Mouse (Mus musculus): Measurements from ENCODE around the gene Snapin. TPM values are rescaled to one million over a fixed set of nuclear protein-coding genes. Genes with fewer than 3 reads are reported as not detected.

Gene Snapin
- polyA plus RNA-seq, 1 experiment from 2014 or later, result 80.1 TPM

DNA sequence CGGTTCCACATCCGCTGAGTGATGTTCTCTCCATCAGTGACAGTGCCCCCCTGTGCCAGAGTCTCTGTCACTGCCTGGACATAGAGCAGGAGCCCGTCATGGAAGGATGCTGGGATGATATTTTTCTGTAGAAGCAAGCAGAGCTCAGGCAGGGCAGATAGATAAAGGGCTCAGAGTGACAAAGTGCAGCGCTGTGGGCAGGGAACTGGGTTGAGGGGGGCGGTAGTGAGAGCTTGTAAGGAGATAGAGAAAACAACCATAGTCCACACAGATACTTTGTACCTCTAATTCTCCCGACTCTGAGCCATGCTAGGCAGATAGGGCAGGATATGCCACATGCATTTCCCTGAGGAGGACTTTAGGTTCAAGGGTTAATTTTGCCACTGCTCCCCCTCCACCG lies 28.3 kb downstream of the Snapin start:
- WGBS, result 37% methylated on average over 7 of the region's 7 CpGs
- Histone ChIP-seq H3K9ac (replicated peaks; ENCODE audit: low read length) (no peak overlapping the region), H3K27ac (ENCODE audit: low read length) (no peak overlapping the region), H3K4me3 (ENCODE audit: low read length) (peak overlapping the region; percentile 68), H3K4me2 (replicated peaks; ENCODE audit: low read depth, low read length) (peak overlapping the region; percentile 80), H3K36me3 (ENCODE audit: insufficient read depth, low read length) (no peaks in the 10 kb centered on the region), H3K4me1 (ENCODE audit: insufficient read depth, low read length) (peaks cover 5% of the 10 kb centered on the region), H3K27me3 (ENCODE audit: insufficient read depth, low read length) (peaks cover 29% of the 10 kb centered on the region), H3K9me3 (ENCODE audit: low read length) (no peaks in the 10 kb centered on the region)
- ATAC-seq (ENCODE audit: low FRiP score, low TSS enrichment), result no peak

DNA sequence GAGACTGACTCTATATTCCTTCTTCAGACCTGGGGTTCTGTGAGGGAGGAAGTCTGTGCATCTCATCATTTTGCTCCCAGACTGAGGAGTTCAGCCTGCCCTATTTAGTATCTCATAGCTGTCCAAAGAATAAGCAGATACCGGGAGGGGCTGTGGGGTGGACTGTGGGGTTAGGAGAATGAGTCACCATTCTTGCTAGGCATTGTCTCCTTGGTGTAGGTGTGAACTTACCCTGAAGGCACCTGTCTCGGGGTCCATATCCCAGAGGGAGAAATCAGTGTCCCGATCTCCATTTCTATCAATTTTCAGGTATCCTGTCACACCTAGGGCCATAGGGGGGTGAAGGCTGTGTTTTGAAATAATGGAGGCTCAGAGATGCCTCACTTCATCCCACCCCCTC lies 28.9 kb downstream of the Snapin start:
- Histone ChIP-seq H3K9me3 (ENCODE audit: low read length) (no peaks in the 10 kb centered on the region), H3K4me3 (ENCODE audit: low read length) (no peak overlapping the region), H3K4me2 (replicated peaks; ENCODE audit: low read depth, low read length) (no peak overlapping the region), H3K27me3 (ENCODE audit: insufficient read depth, low read length) (peaks cover 29% of the 10 kb centered on the region), H3K9ac (replicated peaks; ENCODE audit: low read length) (no peak overlapping the region), H3K36me3 (ENCODE audit: insufficient read depth, low read length) (no peaks in the 10 kb centered on the region), H3K4me1 (ENCODE audit: insufficient read depth, low read length) (peaks cover 5% of the 10 kb centered on the region), H3K27ac (ENCODE audit: low read length) (no peak overlapping the region)
- 87% methylated on average over 3 of the region's 3 CpGs for WGBS
- ATAC-seq (ENCODE audit: low FRiP score, low TSS enrichment), result no peak

DNA sequence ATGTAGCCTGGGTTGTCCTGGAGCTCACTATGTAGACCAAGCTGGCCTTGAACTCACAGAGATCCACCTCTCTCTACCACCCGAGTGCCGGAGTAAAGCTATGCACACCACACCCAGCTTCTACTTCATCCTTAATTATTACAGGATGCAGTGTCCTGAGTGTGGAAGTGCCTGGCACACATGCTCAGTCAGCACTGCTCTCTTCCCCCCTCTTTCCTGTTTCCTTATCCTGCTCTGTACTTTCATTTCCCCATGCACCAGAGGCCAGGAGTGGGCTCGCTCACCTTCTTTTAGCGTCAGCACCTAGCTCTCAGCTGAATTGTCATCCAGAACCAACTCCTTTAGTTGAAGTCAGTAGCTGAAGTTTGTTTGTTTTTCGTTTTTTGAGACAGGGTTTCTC lies 30.5 kb downstream of the Snapin start:
- Histone ChIP-seq H3K9ac (replicated peaks; ENCODE audit: low read length) (no peak overlapping the region), H3K4me2 (replicated peaks; ENCODE audit: low read depth, low read length) (no peak overlapping the region), H3K4me1 (ENCODE audit: insufficient read depth, low read length) (no peaks in the 10 kb centered on the region; the same call in 1 of the 2 replicates), H3K27me3 (ENCODE audit: insufficient read depth, low read length) (peaks cover 25% of the 10 kb centered on the region), H3K27ac (ENCODE audit: low read length) (no peak overlapping the region), H3K36me3 (ENCODE audit: insufficient read depth, low read length) (0 out of 2 replicates have a peak, but pooled peaks cover 2% of the 10 kb centered on the region), H3K9me3 (ENCODE audit: low read length) (no peaks in the 10 kb centered on the region), H3K4me3 (ENCODE audit: low read length) (no peak overlapping the region)
- ATAC-seq (ENCODE audit: low FRiP score, low TSS enrichment), result no peak
- WGBS, result 60% methylated on average over 5 of the region's 5 CpGs

DNA sequence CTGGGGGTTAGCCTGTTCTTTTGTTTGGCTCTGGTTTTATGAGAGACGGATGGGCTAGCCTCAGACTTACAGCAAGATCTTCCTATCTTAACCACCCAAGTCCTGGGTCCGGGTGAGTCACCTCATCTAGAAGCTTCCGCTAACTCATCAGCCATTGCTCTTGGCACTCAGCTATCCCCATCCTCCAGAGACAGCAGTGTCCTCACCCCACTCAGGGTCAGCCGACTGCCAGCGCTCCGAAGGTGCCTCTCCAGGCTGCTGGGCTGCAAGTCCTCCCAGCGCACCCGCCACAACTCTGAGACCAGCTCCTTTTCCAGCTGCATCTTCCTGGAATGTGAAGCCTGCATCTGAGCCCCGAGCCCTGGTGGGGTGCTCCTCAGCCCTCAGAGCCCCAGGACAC lies 31.1 kb downstream of the Snapin start:
- no peak for ATAC-seq (ENCODE audit: low FRiP score, low TSS enrichment)
- H3K27me3 ChIP-seq (ENCODE audit: insufficient read depth, low read length), result peaks cover 20% of the 10 kb centered on the region; the same call in 1 of the 2 replicates
- 0 out of 2 replicates have a peak, but pooled peaks cover 2% of the 10 kb centered on the region for H3K36me3 ChIP-seq (ENCODE audit: insufficient read depth, low read length)
- no peak overlapping the region for H3K27ac ChIP-seq (ENCODE audit: low read length)
- H3K4me3 ChIP-seq (ENCODE audit: low read length), result no peak overlapping the region
- no peak overlapping the region for H3K4me2 ChIP-seq (replicated peaks; ENCODE audit: low read depth, low read length)
- no peaks in the 10 kb centered on the region for H3K9me3 ChIP-seq (ENCODE audit: low read length)
- no peak overlapping the region for H3K9ac ChIP-seq (replicated peaks; ENCODE audit: low read length)
- H3K4me1 ChIP-seq (ENCODE audit: insufficient read depth, low read length), result no peaks in the 10 kb centered on the region; the same call in 1 of the 2 replicates
- 84% methylated on average over 9 of the region's 9 CpGs for WGBS

DNA sequence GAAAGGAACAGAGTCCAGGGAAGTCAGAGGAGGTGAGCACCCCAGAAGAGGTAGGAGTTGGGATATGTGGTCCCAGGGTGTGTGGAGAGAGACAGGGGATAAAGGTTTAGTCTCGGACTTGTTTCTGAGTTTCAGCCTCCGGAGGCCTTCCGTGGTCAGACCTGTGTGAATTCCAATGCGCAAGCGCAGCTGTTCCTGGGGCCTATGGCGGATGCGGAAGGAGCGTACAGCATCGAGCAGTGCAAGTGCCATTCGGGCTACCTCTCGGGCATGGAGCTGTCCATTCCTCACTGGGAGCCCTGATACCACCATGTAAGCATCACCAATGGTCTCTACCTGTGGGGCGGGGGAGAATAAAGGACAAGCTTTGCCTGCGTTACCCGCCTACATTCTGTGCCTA lies 35.9 kb downstream of the Snapin start:
- Histone ChIP-seq H3K4me1 (ENCODE audit: insufficient read depth, low read length) (0 out of 2 replicates have a peak, but pooled peaks cover 2% of the 10 kb centered on the region), H3K9ac (replicated peaks; ENCODE audit: low read length) (no peak overlapping the region), H3K27ac (ENCODE audit: low read length) (no peak overlapping the region), H3K4me2 (replicated peaks; ENCODE audit: low read depth, low read length) (no peak overlapping the region), H3K9me3 (ENCODE audit: low read length) (no peaks in the 10 kb centered on the region), H3K27me3 (ENCODE audit: insufficient read depth, low read length) (no peaks in the 10 kb centered on the region), H3K36me3 (ENCODE audit: insufficient read depth, low read length) (0 out of 2 replicates have a peak, but pooled peaks cover 2% of the 10 kb centered on the region), H3K4me3 (ENCODE audit: low read length) (no peak overlapping the region)
- ATAC-seq (ENCODE audit: low FRiP score, low TSS enrichment), result no peak
- 91% methylated on average over 14 of the region's 14 CpGs for WGBS

DNA sequence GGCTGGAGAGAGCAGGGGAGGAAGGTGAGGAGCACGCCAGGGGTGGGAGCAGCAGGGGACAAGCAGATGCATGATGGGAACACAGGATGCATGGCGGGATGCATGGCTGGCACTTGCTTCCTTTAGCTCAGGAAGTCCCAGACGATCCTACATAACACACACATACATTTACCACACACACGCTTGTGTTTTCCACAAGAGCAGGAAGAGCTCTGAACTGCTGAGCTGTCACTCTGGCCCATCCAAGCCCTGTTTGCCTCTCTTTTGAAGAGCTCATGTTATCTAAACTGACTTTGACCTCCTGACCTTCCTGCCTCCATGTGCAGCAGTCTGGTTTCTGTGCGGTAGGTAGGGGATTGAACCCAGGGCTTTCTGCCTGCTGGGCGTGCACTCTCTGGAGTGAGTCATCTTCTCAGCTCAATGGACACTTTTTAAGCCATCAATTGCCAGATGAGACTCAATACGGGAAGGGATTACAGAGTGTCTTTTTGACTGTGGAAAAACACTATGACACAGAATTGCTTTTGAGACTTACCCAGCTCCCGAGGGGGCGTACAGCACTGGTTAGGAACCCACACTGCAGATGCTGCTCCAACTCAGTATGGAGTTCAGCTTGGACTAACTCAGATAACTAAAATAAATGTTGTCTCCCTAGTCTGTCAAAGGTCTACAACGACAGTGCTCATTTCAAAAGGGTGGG lies 39.3 kb downstream of the Snapin start:
- peak overlapping the region; percentile 4; the same call in 1 of the 2 replicates for H3K4me2 ChIP-seq (replicated peaks; ENCODE audit: low read depth, low read length)
- H3K27me3 ChIP-seq (ENCODE audit: insufficient read depth, low read length), result no peaks in the 10 kb centered on the region
- peak overlapping the region; percentile 61; the same call in 1 of the 2 replicates for H3K27ac ChIP-seq (ENCODE audit: low read length)

DNA sequence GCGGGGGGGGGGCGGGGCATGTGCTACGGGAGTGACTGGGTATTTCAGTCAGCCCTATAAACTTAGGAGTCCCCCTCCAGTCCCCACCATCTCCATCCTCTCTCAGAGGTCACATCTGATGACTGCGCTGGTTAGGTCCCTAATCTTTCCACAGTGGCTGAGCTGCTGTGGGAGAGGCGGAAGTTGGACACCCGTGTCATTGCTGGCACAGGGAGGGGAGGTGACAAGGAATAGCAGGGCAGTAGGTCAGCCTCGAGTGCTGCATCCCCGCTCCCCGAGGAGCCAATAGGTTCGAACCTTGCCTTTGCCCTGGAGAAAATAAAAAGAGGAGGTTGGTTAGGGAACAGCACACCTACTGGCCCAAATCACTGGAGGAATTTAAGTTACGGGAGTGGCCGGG lies 40.0 kb downstream of the Snapin start:
- ATAC-seq (ENCODE audit: low FRiP score, low TSS enrichment), result no peak
- Histone ChIP-seq H3K4me2 (replicated peaks; ENCODE audit: low read depth, low read length) (peak overlapping the region; percentile 4), H3K27me3 (ENCODE audit: insufficient read depth, low read length) (no peaks in the 10 kb centered on the region), H3K9ac (replicated peaks; ENCODE audit: low read length) (no peak overlapping the region), H3K27ac (ENCODE audit: low read length) (no peak overlapping the region; the same call in 1 of the 2 replicates), H3K4me3 (ENCODE audit: low read length) (no peak overlapping the region), H3K36me3 (ENCODE audit: insufficient read depth, low read length) (no peaks in the 10 kb centered on the region), H3K4me1 (ENCODE audit: insufficient read depth, low read length) (peaks cover 15% of the 10 kb centered on the region), H3K9me3 (ENCODE audit: low read length) (no peaks in the 10 kb centered on the region)
- WGBS, result 31% methylated on average over 12 of the region's 12 CpGs

More for the DNA sequence above, 39.3 kb downstream of the Snapin start:
- no peak for ATAC-seq (ENCODE audit: low FRiP score, low TSS enrichment)
- no peaks in the 10 kb centered on the region for H3K9me3 ChIP-seq (ENCODE audit: low read length)
- H3K9ac ChIP-seq (replicated peaks; ENCODE audit: low read length), result no peak overlapping the region
- peaks cover 14% of the 10 kb centered on the region; the same call in 1 of the 2 replicates for H3K4me1 ChIP-seq (ENCODE audit: insufficient read depth, low read length)
- H3K4me3 ChIP-seq (ENCODE audit: low read length), result no peak overlapping the region
- WGBS, result 67% methylated on average over 10 of the region's 10 CpGs
- no peaks in the 10 kb centered on the region for H3K36me3 ChIP-seq (ENCODE audit: insufficient read depth, low read length)

DNA sequence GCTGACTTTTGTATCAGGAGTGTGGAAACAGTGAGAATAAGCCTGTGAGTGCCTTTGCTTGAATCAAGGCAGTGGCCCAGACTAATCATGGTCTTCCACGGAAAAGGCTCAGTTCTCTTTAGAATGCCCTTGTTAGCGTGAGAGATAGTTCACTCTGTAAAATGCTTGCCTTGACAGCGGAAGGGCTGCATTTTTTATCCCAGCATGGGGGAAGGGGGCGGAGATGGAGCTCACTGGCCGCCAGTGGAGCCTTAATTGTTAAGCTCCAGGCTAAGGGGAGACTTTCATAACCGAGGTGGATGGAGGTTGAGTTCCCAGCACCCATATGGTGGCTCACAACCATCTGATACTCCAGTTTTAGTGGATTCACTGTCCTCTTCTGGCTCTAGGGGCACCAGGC lies 42.2 kb downstream of the Snapin start:
- H3K27ac ChIP-seq (ENCODE audit: low read length), result peak overlapping the region; percentile 54
- no peak overlapping the region for H3K4me2 ChIP-seq (replicated peaks; ENCODE audit: low read depth, low read length)
- H3K9ac ChIP-seq (replicated peaks; ENCODE audit: low read length), result no peak overlapping the region
- no peaks in the 10 kb centered on the region for H3K9me3 ChIP-seq (ENCODE audit: low read length)
- WGBS, result 55% methylated on average over 6 of the region's 6 CpGs
- H3K27me3 ChIP-seq (ENCODE audit: insufficient read depth, low read length), result no peaks in the 10 kb centered on the region
- no peak for ATAC-seq (ENCODE audit: low FRiP score, low TSS enrichment)
- H3K36me3 ChIP-seq (ENCODE audit: insufficient read depth, low read length), result no peaks in the 10 kb centered on the region
- H3K4me3 ChIP-seq (ENCODE audit: low read length), result no peak overlapping the region
- peaks cover 20% of the 10 kb centered on the region for H3K4me1 ChIP-seq (ENCODE audit: insufficient read depth, low read length)

DNA sequence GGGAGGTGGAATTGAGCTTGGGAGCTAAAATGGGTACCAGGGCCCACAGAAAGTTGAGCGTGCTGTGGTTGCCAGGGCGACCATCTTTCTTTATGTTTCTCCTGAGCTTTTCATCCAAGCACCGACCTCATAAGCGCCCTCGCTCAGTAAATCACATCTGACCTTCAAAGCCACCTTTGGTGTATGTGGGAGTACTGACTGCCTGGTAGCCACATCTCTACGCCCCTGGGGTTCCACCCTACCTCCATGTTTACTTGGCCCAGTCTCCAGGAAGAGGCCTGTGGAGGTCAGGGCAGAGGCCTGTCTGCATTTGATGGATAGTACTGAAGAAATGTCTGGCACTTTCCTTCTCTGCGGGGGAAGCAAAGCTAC lies 43.7 kb downstream of the Snapin start:
- 16% methylated on average over 7 of the region's 7 CpGs for WGBS
- ATAC-seq (ENCODE audit: low FRiP score, low TSS enrichment), result peak; percentile 52
- Histone ChIP-seq H3K4me3 (ENCODE audit: low read length) (peak overlapping the region; percentile 27), H3K9me3 (ENCODE audit: low read length) (no peaks in the 10 kb centered on the region), H3K27ac (ENCODE audit: low read length) (peak overlapping the region; percentile 96), H3K4me1 (ENCODE audit: insufficient read depth, low read length) (peaks cover 20% of the 10 kb centered on the region), H3K27me3 (ENCODE audit: insufficient read depth, low read length) (no peaks in the 10 kb centered on the region), H3K4me2 (replicated peaks; ENCODE audit: low read depth, low read length) (peak overlapping the region; percentile 49), H3K36me3 (ENCODE audit: insufficient read depth, low read length) (no peaks in the 10 kb centered on the region), H3K9ac (replicated peaks; ENCODE audit: low read length) (peak overlapping the region; percentile 58)

DNA sequence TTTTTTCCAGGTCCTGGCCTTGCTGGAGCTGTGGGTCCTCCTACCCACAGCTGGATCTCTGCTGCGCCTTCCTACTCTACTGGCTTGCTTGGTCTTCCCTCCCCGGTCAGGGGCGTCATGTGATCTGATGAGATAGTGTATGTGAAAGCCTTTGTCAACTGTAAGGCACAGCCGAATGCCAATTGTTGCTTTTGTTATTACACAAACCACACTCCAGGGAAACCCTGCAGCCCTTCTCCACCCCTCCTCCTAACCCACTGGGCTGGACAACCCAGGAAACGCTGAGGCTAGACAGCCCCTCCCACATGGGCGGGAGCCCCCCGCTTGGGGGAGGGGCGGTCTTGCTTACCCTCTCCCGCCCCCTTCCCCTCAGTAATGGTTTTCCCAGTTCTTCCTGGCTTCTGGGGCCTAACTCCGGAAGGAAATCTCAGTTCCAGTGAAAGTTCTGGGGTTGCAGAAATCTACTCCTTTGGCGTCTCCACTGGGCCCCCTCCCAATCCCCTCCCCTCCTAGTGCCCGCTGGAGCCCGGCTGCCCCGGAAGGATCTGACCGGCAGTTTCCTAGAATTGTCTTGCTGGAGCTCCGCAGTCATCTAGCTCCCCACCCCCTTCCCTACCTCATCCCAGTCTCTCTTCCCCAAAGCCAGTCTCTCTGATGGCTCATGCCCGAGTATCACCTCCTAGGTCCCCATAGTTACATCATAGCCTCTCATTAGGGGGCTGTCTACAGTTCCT lies 44.3 kb downstream of the Snapin start:
- peak overlapping the region; percentile 49 for H3K4me2 ChIP-seq (replicated peaks; ENCODE audit: low read depth, low read length)
- H3K4me1 ChIP-seq (ENCODE audit: insufficient read depth, low read length), result peaks cover 20% of the 10 kb centered on the region
- no peaks in the 10 kb centered on the region for H3K27me3 ChIP-seq (ENCODE audit: insufficient read depth, low read length)
- peak overlapping the region; percentile 27 for H3K4me3 ChIP-seq (ENCODE audit: low read length)
- peak overlapping the region; percentile 58 for H3K9ac ChIP-seq (replicated peaks; ENCODE audit: low read length)
- H3K9me3 ChIP-seq (ENCODE audit: low read length), result no peaks in the 10 kb centered on the region
- H3K27ac ChIP-seq (ENCODE audit: low read length), result peak overlapping the region; percentile 96
- peak; percentile 96 for ATAC-seq (ENCODE audit: low FRiP score, low TSS enrichment)
- under 1% methylated on average over 17 of the region's 17 CpGs for WGBS
- no peaks in the 10 kb centered on the region for H3K36me3 ChIP-seq (ENCODE audit: insufficient read depth, low read length)
